ENCODE assay signal across 32 mouse cellular contexts in the genomic region with DNA sequence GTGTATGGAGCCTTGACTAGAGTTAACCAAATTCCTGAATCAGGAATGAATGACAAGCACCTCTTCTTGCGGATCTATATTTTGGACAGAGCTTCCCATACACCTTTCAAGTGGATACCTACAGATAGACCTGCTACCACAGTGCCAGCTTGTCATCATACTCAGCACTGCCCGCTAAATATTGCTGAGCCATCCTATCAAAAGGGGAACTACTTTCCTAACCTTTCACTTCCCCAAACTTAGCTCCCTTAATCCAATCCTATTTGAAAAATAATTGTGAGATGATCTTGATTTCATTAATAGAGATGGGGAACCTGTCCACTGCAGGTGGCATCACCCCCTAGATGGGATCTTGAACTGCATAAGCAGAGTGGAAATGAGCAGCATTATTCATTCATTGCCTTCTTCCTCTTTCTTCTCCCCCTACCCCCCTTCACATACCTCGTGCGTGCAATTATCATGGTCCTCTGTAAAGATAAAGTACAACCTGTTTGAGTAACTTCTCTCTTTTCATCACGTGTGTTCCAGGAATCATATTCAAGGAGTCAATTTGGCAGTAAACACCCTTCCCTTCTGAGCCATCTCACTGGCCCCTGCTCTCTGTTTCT. TPM values are rescaled to one million over a fixed set of nuclear protein-coding genes. Genes with fewer than 3 reads are reported as not detected.
DNase-seq lines count a peak whose midpoint lies in the region; ATAC-seq and TF ChIP-seq lines count a peak whose summit lies in the region.
"Had no signal": no experiment of that assay in that cellular context is flagged by ENCODE, and none has a peak within 500 bp of the region (broad histone marks: within the 10 kb centered on the region; RNA-seq: fewer than 3 reads in every experiment).

No protein-coding gene starts in this region.

- no peak overlapping the region for H3K9ac ChIP-seq in kidney, embryonic 15.5 days
- H3K9ac ChIP-seq: forebrain, embryonic 13.5 days; heart, embryonic 13.5 days; limb, embryonic 15.5 days; liver, embryonic 14.5 days; lung, embryonic 15.5 days; midbrain, embryonic 12.5 days had no signal

- no peak overlapping the region for H3K4me3 ChIP-seq in spleen, adult 2 months (ENCODE audit: extremely low read depth, insufficient read depth, insufficient read length)
- no peak overlapping the region for H3K4me3 ChIP-seq in kidney, embryonic 15.5 days (replicated peaks)
- H3K4me3 ChIP-seq: forebrain, embryonic 13.5 days; heart, embryonic 13.5 days; hindbrain, embryonic 10.5 days; limb, embryonic 10.5 days; limb, embryonic 15.5 days; lung, embryonic 15.5 days; megakaryocyte, embryonic 14.5 days; midbrain, embryonic 12.5 days had no signal

- no peak for TF ChIP-seq POLR2A in spleen, adult 2 months (IDR thresholded peaks at IDR 0.05; ENCODE audit: low read depth, low read length)

- peak; percentile 64 for ATAC-seq in granulocyte monocyte progenitor cell, adult 5-6 weeks (replicated peaks; ENCODE audit: poor library complexity, severe bottlenecking)
- peak; percentile 54 for ATAC-seq in monocyte, adult 5-6 weeks (replicated peaks; ENCODE audit: insufficient number of reproducible peaks, low FRiP score, low TSS enrichment, poor library complexity, severe bottlenecking)
- no peak for ATAC-seq in kidney, embryonic 15.5 days (replicated peaks; ENCODE audit: low FRiP score)
- ATAC-seq: forebrain, embryonic 13.5 days; hindbrain, embryonic 16.5 days; intestine, embryonic 16.5 days; Patski had no signal

- no peaks in the 10 kb centered on the region for H3K9me3 ChIP-seq in kidney, embryonic 15.5 days (replicated peaks)
- H3K9me3 ChIP-seq: forebrain, embryonic 13.5 days; heart, embryonic 13.5 days; hindbrain, embryonic 10.5 days; limb, embryonic 10.5 days; limb, embryonic 15.5 days; lung, embryonic 15.5 days; megakaryocyte, embryonic 14.5 days; midbrain, embryonic 12.5 days had no signal

- H3K27ac ChIP-seq in spleen, adult 2 months (ENCODE audit: insufficient read depth, low read length) = peak overlapping the region; percentile 13; the same call in 1 of the 2 replicates
- H3K27ac ChIP-seq in kidney, embryonic 15.5 days = no peak overlapping the region
- H3K27ac ChIP-seq: forebrain, embryonic 13.5 days; heart, embryonic 13.5 days; hindbrain, embryonic 10.5 days; limb, embryonic 10.5 days; limb, embryonic 15.5 days; liver, embryonic 14.5 days; lung, embryonic 15.5 days; midbrain, embryonic 12.5 days; stomach, postnatal 0 days had no signal

- H3K27me3 ChIP-seq in spleen, adult 2 months (ENCODE audit: control insufficient read depth, insufficient read depth, low read length) = no peaks in the 10 kb centered on the region
- no peaks in the 10 kb centered on the region for H3K27me3 ChIP-seq in kidney, embryonic 15.5 days
- H3K27me3 ChIP-seq: CH12.LX; forebrain, embryonic 13.5 days; heart, embryonic 13.5 days; limb, embryonic 15.5 days; lung, embryonic 15.5 days; megakaryocyte, embryonic 14.5 days; midbrain, embryonic 12.5 days had no signal

- no peaks in the 10 kb centered on the region for H3K36me3 ChIP-seq in spleen, adult 2 months (ENCODE audit: control insufficient read depth, insufficient read depth, low read length)
- H3K36me3 ChIP-seq in kidney, embryonic 15.5 days = no peaks in the 10 kb centered on the region
- H3K36me3 ChIP-seq: heart, embryonic 13.5 days; hindbrain, embryonic 10.5 days; limb, embryonic 10.5 days; limb, embryonic 15.5 days; lung, embryonic 15.5 days; midbrain, embryonic 12.5 days had no signal

- 17% methylated on average over 5 of the region's 5 CpGs for WGBS in spleen, adult 2 months
- 80% methylated on average over 5 of the region's 5 CpGs for WGBS in kidney, embryonic 15.5 days

- peaks cover 21% of the 10 kb centered on the region for H3K4me1 ChIP-seq in spleen, adult 2 months (ENCODE audit: control insufficient read depth, insufficient read depth, insufficient read length)
- 0 out of 2 replicates have a peak, but pooled peaks cover 3% of the 10 kb centered on the region for H3K4me1 ChIP-seq in kidney, embryonic 15.5 days
- H3K4me1 ChIP-seq: forebrain, embryonic 13.5 days; heart, embryonic 13.5 days; hindbrain, embryonic 10.5 days; limb, embryonic 15.5 days; lung, embryonic 15.5 days; midbrain, embryonic 12.5 days had no signal

- DNase-seq in spleen, adult 2 months (ENCODE audit: low read depth in 1 of 2, low spot score in 2 of 2) = no peak
- no peak for DNase-seq in spleen, adult 18-20 months
- no peak for DNase-seq in urinary bladder, postnatal 25 days (ENCODE audit: low spot score)
- DNase-seq in adrenal gland, adult 8-10 months = no peak
- DNase-seq: adrenal gland, postnatal 36 days; cerebellum, adult 18-20 months; cerebellum, postnatal 25 days; heart, postnatal 10 days; kidney, adult 9 months; kidney, postnatal 14 days; layer of hippocampus, adult 9-11 months; retina, postnatal 1 day; right cerebral cortex, postnatal 14 days; thymus, adult 18-20 months; thymus, postnatal 25 days had no signal

- no peak overlapping the region for H3K4me2 ChIP-seq in kidney, embryonic 15.5 days
- H3K4me2 ChIP-seq: forebrain, embryonic 13.5 days; heart, embryonic 13.5 days; limb, embryonic 15.5 days; lung, embryonic 15.5 days; midbrain, embryonic 12.5 days had no signal

- TF ChIP-seq CTCF in spleen, adult 2 months (IDR thresholded peaks at IDR 0.05; ENCODE audit: extremely low read depth, insufficient read depth, insufficient read length, insufficient replicate concordance) = no peak

RNA-seq across cellular contexts. Expression of gene Prkcq, which starts 25.1 kb away (rescaled TPM):
- 9.3 and 11.2 TPM in 2 replicates for polyA plus RNA-seq in spleen, adult 2 months (2012; rRNA removed)
- total RNA-seq in granulocyte monocyte progenitor cell, adult 5-6 weeks (2014; fragmentation: Nextera tagmentation) = 0.23 and 0.28 TPM in 2 replicates
- total RNA-seq in granulocyte monocyte progenitor cell, adult 5-6 weeks (2017) = 0.72 and 0.82 TPM in 2 replicates
- total RNA-seq in monocyte, adult 5-6 weeks (2017) = 32.2 to 112 TPM (median 35.0 TPM) in 3 replicates
- 1 to 10 TPM; 1.3 to 2.8 (median 2.3) TPM for total RNA-seq in adrenal gland, adult 8-10 months (2022)
- 3.4 and 4.3 TPM in 2 replicates for polyA plus RNA-seq in kidney, embryonic 15.5 days (2015; fragmentation: Nextera tagmentation; extraction: Ambion mirVana)
- total RNA-seq: CH12.LX had no signal
